Mouse (Mus musculus) embryonic fibroblast, embryonic 13.5 days (primary cell): ENCODE measurements around the gene Mob3b.

Experiments
- CTCF ChIP-seq: IDR thresholded peaks from 2 replicates; pipeline ENCODE4 v1.5.1; 2011; ENCODE audit warnings: mild to moderate bottlenecking, control low read depth, low read length, moderate library complexity, borderline replicate concordance; ENCODE audit not compliant: insufficient read depth
- POLR2A ChIP-seq: IDR thresholded peaks from 2 replicates; pipeline ENCODE4 v1.6.1; 2011; ENCODE audit warnings: low read depth, mild to moderate bottlenecking, control low read depth, low read length, moderate library complexity

DNA sequence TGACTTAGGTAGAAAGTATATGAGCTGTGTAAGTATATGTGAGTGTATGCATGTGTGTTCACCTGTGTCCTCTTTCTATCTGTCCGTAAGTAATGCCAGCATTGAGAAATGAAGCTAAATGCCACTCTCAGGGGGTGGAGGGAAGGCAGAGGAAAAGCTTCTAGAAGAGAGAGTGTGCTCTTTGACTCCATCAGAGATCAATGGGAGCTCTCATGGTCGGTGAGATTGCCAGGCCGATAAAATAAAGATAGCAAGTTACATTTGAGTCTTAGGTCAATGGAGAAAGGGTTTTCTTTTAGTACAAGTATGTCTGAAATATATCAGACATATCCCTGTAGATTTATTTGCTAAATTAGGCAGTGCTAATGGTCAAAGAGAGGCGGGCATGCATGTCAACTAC lies 9.0 kb downstream of the Mob3b start:
- no peak for TF ChIP-seq CTCF
- TF ChIP-seq POLR2A = no peak
